Mouse (Mus musculus): ENCODE measurements around the gene Ap2a1.
"Not testable (repeated sequence)": the region's sequence is repeated elsewhere in the genome, so short reads cannot be mapped to it uniquely, and the experiment has no call there.

Gene Ap2a1

DNA sequence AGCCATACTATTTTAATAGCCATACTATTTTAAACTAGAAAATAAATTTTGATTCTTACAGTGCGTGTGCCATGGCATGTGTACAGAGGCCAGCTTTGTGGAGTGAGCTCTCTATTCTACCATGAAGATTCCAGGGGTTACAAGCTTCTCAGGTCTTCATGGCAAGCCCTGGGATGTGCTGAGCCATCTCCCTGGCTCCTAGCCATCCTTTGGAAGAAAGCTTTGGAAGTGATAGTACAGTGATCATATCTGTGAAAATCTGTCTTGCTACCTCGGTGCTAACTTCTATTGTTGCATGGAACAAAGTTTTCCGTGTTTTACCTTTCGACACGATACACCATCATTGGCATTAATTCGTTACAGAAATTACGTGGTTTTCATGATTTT is 34.1 kb downstream of the Ap2a1 start:
- DNase-seq (ENCODE audit: low read depth, low spot score), result no peak

- no peak for DNase-seq (ENCODE audit: low read depth, low spot score)
Measured at GRCm38 (mm10) chr7:44894175-44894574, 35.1 kb downstream of the Ap2a1 start.

DNA sequence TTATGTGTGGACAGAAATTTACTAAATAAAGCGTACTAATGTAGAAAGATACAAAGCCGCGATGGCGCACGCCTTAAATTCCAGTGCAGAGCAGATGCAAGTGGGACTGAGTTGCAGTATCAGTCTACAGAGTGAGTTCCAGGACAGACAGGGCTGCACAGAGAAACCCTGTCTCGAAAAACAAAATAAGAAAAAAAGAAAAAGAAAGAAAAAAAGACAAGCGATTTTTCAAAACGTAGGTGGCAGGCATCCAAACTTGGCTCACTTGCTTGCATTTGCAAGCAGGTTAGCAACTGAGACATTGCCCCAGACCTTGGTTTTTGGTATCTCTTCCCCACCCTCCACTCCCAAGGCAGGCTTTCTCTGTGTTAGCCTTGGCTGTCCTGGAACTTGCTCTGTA is 36.1 kb downstream of the Ap2a1 start:
- DNase-seq (ENCODE audit: low read depth, low spot score), result no peak

GRCm38 (mm10) chr7:44892276-44892921 is 36.9 kb downstream of the Ap2a1 start, which contains the start of gene Med25:
TSS of gene Med25 (minus strand) at chr7:44892712.
- DNase-seq (ENCODE audit: low read depth, low spot score), result peak; percentile 93

DNA sequence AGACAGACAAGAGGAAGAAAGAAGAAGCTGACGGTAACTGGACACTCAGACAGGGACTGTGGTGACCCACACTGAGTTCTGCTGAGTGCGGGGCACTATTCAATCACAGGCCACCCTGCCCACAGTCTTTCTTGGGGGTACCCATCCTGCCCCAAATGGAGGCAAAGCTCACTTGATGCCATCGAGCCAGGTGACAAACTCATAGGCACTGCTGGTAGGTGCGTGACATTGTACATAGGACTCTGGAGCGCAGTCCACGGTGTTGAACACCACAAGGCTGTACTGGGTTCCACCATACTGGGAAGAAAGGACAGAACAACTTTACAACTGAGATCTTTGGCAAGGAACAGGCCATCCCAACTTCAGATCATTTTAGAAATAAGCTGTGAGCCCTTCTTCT is 37.7 kb downstream of the Ap2a1 start:
- no peak for DNase-seq (ENCODE audit: low read depth, low spot score)

DNA sequence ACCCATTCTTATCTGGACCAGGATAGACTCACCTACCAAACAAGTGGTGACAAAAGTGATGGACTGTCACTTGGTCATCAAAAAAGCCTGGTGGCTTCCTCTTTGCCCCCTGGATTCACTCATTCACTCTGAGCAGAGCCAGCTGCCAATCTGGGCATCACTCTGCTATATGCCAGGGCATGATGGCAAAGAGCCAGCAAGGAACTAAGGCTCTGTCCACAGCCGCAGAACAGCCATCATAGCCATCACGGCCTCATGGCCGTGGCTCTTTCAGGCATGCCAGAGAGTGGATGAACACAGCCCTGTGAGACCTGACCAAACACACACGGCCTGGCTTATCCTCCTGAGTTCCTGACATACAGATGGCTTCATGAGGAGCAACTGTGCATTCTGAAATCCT is 38.6 kb downstream of the Ap2a1 start:
- DNase-seq (ENCODE audit: low read depth, low spot score), result no peak

DNA sequence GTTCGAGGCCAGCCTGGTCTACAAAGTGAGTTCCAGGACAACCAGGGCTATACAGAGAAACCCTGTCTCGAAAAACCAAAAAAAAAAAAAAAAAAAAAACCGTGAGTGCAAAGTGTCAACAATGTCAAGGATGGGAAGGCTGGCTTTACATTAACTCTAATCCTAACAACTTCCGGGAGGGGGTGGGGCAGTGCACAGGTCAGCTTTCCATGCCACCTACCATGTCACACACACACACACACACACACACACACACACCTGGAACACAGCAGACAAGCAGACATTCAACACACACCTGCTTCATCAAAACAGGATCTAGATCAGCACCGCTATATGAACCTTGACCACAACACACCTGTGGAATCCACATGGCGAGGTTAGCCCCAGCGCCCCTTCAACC is 39.1 kb downstream of the Ap2a1 start:
- DNase-seq (ENCODE audit: low read depth, low spot score), result no peak

DNA sequence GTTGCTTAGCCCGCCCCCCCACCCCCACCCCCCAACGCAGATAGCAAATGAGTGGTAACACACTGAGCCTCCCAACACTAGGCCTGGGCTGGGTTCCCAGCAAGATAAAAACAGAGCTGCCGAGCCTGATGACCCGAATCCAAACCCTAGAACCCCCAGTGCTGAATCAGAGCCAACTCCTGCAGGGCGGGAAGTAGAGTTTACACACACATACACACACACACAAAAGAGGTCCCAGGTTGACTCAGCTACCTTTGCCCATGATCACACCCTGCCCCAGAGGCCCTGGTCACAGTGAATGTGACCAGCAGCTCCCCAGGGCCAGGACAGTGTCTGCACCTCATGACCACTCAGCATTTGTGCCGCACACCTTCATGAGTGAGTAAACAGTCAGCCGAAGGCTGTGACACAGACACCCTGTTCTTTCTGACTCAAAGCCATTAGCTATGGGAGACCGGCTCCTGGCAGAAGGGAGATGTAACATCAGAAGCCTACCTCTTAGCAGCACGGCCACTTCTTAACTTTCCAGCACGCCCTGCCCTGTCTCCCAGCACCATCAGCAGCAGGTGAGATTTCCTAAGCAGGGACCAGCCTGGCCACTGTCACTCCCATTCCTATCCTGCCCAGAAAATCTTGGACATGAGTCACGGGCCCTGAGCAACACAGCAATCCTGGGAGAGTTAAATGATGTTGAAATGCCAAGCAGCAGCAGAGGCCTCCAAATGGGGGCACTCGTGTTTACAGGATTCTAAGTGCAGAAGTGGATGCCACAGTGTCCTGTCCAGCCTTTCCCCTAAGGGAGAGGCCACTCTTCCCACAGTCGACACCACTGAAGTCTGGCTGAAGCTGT is 40.8 kb downstream of the Ap2a1 start:
- DNase-seq (ENCODE audit: low read depth, low spot score), result no peak

DNA sequence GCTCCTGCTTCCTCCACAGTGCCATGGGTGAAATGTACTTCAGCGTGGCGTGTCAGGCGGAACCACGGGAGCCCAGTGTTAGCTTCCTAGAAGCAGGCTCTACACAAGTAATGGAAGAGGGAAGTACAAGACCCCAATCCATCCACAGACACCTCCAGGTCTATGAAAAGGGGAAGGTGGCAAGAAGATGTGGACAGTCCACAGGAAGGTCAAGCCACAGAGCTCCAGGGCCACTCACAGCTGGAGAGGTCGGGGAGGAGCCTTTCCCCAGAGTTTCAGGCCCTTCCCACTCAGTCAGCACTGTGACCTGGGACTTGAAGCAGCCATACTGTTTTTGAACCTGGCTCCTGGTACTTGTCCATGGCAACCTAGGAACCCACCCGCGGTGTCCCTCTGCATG is 42.3 kb downstream of the Ap2a1 start:
- DNase-seq (ENCODE audit: low read depth, low spot score), result no peak

- no peak for DNase-seq (ENCODE audit: low read depth, low spot score)
Measured at GRCm38 (mm10) chr7:44884637-44885036, 44.7 kb downstream of the Ap2a1 start.

- DNase-seq (ENCODE audit: low read depth, low spot score), result no peak
Measured at GRCm38 (mm10) chr7:44883036-44883435, 46.3 kb downstream of the Ap2a1 start.

DNA sequence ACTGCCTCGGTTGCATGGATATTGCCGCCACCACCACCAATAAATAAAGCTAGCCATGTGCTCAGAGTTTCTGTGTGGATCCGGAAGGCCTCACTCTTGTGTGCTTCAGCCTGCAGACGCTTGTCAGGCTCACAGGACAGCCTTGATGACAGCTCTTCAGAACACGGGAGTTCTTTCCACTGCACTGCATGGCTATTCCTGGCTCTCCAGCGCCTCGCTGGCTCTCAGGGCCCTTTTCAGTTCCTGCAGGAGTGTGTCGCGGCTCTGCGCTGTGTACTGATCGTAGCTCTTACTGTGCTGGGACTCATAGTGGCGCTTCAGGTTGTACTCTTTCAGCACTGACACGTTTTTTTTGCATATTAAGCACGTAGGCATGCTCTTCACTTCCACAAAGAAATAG is 51.5 kb downstream of the Ap2a1 start:
- DNase-seq (ENCODE audit: low read depth, low spot score), result no peak

- DNase-seq (ENCODE audit: low read depth, low spot score), result not testable (repeated sequence)
Measured at GRCm38 (mm10) chr7:44871774-44872173, 57.5 kb downstream of the Ap2a1 start.

GRCm38 (mm10) chr7:44871181-44871580 is 58.1 kb downstream of the Ap2a1 start:
- DNase-seq (ENCODE audit: low read depth, low spot score), result no peak

DNA sequence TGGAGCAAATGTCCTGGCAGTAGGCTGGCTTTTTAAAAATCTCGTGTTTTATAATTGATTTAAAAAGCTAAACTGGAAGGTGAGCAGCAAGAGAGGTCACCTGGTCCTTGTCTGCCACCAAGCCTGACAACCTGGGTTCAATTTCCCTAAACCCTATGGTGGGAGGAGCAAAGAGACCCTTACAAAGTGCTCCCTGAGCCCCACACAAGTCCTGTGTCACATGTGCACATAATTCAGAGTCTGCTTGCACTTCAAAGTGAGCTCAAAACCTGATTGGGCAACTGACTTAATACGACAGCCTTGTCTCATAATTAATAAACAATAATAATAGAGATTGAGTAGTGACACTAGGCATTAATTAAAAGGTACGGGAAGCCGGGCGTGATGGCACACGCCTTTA is 58.7 kb downstream of the Ap2a1 start:
- DNase-seq (ENCODE audit: low read depth, low spot score), result no peak

- peak; percentile 86 for DNase-seq (ENCODE audit: low read depth, low spot score)
Measured at GRCm38 (mm10) chr7:44869697-44870528, 59.4 kb downstream of the Ap2a1 start, which contains the start of gene Ptov1. TSS of gene Ptov1 (minus strand) at chr7:44869788.

DNA sequence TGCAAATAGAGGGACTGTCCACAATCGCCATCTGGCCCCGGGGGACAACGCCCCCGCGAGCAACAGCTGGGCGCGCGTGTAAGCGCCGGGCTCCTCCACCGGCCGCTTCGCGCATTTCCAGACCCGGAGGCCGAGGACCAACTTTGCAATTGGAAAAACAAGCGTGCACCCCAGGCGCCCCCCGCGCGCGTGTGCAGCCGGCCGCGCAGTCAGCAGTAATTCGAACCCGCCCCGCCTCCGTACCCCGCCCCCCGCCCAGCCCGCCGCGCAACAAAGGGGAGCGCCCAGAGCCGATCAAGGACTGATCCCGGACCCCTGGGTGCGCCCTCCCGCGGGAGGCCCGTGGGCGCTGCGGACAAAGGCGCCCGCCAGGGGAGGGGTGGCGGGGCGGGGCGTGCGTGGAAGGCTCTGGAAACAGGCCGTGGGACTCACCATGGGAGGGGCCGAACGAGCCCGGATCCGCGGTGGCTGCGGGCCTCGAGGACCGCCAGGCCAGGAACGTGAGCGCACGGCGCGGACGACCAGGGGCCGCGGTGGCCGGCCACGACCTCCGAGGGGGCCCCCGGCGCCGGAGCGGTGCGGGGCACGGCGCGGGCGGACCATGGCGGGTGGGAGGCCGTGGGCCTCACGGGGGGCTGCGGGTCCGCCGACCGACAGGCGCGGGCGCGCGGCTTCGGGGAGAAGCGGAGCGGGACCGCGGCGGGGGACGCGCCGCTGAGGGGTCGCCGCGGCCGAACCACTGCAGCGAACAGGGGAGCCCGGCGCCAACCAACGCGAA is 60.2 kb downstream of the Ap2a1 start:
- peak; percentile 63 for DNase-seq (ENCODE audit: low read depth, low spot score)

- no peak for DNase-seq (ENCODE audit: low read depth, low spot score)
Measured at GRCm38 (mm10) chr7:44868465-44868864, 60.8 kb downstream of the Ap2a1 start.

DNA sequence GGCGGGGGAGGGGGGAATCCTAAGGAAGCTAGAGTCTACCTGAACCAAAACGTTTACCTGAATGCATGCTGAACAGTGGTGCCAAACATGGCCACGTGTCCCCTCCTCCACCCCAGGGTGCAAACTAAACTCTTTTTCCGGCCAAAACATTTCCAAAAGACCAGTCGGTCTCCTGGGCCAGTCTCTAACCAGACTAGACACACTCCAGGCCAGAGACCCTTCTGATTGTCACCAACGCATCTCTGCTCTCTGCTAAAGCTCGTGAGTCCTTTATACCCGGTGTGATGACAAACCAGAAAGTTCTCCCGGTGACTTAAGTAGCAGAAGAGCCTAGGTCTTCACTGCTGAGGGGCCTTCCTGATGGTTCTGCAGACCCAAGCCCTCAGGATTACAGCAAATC is 61.5 kb downstream of the Ap2a1 start:
- no peak for DNase-seq (ENCODE audit: low read depth, low spot score)

DNA sequence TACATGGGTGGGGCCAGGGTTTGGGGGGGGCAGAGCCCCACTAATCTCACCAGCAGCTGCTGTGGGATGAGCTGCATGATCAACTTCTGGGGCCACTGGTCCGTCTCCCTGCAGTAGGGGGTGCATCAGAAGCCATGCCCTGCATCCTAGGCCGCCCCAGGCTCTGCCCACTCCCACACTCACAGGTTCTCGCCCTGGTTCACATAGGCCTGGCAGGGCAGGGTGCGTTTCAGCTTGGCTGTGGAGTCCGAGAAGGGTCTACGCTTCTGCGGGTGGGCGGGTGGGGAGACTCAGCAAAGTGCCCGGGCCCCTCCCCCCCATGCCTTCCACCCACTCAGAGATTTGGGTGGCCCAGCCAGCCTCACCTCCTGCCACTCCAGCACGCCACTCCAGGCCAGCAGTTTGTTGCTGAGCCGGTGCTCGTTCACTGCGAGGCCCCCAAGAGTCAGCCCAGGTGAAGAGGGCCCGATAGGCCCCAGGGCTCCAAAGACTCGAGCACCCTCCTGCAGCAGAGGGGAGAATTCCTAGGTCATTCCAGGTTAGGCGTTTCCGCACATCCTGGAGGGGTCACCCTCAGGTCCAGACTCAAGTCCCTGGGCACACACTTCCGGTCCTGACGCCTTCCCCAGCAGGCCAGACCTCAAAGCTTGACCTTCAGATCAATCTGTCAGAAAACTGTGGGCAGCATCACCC is 62.1 kb downstream of the Ap2a1 start:
- DNase-seq (ENCODE audit: low read depth, low spot score), result no peak
